Mouse (Mus musculus) lung, postnatal 0 days (tissue): Measurements from ENCODE around the gene Pate2. TPM values are rescaled to one million over a fixed set of nuclear protein-coding genes. Genes with fewer than 3 reads are reported as not detected.

Source experiments
- ATAC-seq: fragments of 200-750 bp; cut with Nextera tagmentation; 2 replicates; pipeline ENCODE4 v1.8.0; 2017; ENCODE audit warnings: moderate library complexity
- DNase-seq: peaks from one replicate; pipeline ENCODE4 v3.0.0-alpha.2; 2016; ENCODE audit warnings: low spot score
- H3K27ac ChIP-seq: fragments of 300-500 bp; sonication (generic); 2 replicates; pipeline ENCODE4 v1.5.1; 2014; ENCODE audit warnings: antibody characterized with exemption, mild to moderate bottlenecking, low read length, mixed read lengths
- H3K27me3 ChIP-seq: fragments of 300-500 bp; sonication (generic); replicated peaks from 2 replicates; pipeline ENCODE4 v1.6.1; 2014; ENCODE audit warnings: low read length, mixed read lengths; ENCODE audit not compliant: insufficient read depth
- H3K36me3 ChIP-seq: fragments of 300-500 bp; sonication (generic); 2 replicates; pipeline ENCODE4 v1.6.1; 2014; ENCODE audit warnings: low read length, mixed read lengths; ENCODE audit not compliant: insufficient read depth
- H3K4me1 ChIP-seq: fragments of 300-500 bp; sonication (generic); 2 replicates; pipeline ENCODE4 v1.6.1; 2014; ENCODE audit warnings: antibody characterized with exemption, low read depth, low read length, mixed read lengths; ENCODE audit not compliant: insufficient read depth
- H3K4me2 ChIP-seq: fragments of 300-500 bp; sonication (generic); replicated peaks from 2 replicates; pipeline ENCODE4 v1.6.1; 2014; ENCODE audit warnings: low read depth, mild to moderate bottlenecking, low read length, moderate library complexity, mixed read lengths
- H3K4me3 ChIP-seq: fragments of 300-500 bp; sonication (generic); 2 replicates; pipeline ENCODE4 v1.5.1; 2014; ENCODE audit warnings: low read depth, low read length
- H3K9ac ChIP-seq: fragments of 300-500 bp; sonication (generic); replicated peaks from 2 replicates; pipeline ENCODE4 v1.6.1; 2014; ENCODE audit warnings: low read depth, mild to moderate bottlenecking
- H3K9me3 ChIP-seq: fragments of 300-500 bp; sonication (generic); 2 replicates; pipeline ENCODE4 v1.6.1; 2016; ENCODE audit warnings: low read length, mixed read lengths
- CTCF ChIP-seq: IDR thresholded peaks from 2 replicates; pipeline ENCODE4 v1.5.1; 2016; ENCODE audit warnings: antibody characterized with exemption, mild to moderate bottlenecking
- EP300 ChIP-seq: IDR thresholded peaks from 2 replicates; pipeline ENCODE4 v1.6.1; 2016; ENCODE audit warnings: antibody characterized with exemption, mild to moderate bottlenecking, control low read depth
- WGBS: fragments of 180-500 bp; shearing (Covaris S2); extraction: QIAGEN DNeasy Blood & Tissue Kit; methylation state at CpG from one replicate; pipeline ENCODE4 v1.1.7; 2014; 5-methylcytosine and 5-hydroxymethylcytosine counted together
- polyA plus RNA-seq: library from polyadenylated mRNA; unstranded; fragments of >200 nt; fragmentation: Nextera tagmentation; extraction: Ambion mirVana; gene quantifications from 2 replicates; pipeline ENCODE4 v1.2.1, GENCODE M21; 2015

Gene Pate2
- polyA plus RNA-seq, 1 experiment from 2014 or later = 0.10 TPM

DNA sequence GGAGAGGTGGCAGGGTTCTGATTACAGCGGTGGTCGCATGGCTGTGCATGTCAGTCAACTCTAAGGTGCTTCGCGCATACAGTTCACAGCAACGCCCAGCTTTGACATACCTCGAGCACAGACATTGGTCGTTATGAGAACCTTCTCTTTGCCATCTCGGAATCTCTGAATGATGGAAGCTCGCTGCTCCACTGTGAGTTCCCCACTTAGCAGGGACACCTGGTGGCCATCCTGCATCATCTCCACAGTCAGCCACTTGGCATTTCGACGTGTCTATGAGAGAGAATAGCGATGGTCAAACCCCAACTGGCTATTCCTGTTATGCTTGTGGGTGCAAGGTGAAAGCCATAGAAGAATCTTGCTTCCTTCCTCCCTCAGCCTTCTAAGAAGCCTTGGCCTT is 24.4 kb upstream of the Pate2 start:
- peak; percentile 32 for TF ChIP-seq CTCF
- TF ChIP-seq EP300 = no peak
- H3K9ac ChIP-seq = no peak overlapping the region
- no peak for DNase-seq

DNA sequence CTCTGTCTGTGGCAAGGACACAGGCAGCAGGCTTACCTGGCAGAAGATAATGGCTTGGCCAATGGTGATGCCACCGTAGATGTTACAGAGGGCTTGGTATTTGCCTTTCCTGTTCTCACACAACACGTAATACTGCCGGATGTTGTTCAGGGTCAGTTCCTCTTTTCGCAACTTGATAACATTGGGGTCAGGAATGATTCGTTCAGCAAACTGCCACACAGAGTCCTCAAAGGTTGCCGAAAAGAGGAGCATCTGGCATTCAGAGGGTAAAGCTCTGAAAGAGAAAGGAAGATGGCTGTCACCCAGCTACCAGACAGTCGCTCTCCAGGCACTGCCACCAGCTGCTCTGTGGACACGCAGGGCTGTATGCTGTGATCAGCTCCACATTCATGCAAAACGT is 23.3 kb upstream of the Pate2 start:
- H3K27ac ChIP-seq = no peak overlapping the region
- DNase-seq (no peak), ATAC-seq (no peak)
- no peaks in the 10 kb centered on the region for H3K36me3 ChIP-seq
- H3K4me2 ChIP-seq = no peak overlapping the region
- H3K4me3 ChIP-seq = no peak overlapping the region
- no peaks in the 10 kb centered on the region for H3K9me3 ChIP-seq
- H3K4me1 ChIP-seq = no peaks in the 10 kb centered on the region
- TF ChIP-seq EP300 (no peak), CTCF (no peak)
- WGBS = 67% methylated on average over 9 of the region's 9 CpGs
- no peaks in the 10 kb centered on the region for H3K27me3 ChIP-seq
- H3K9ac ChIP-seq = no peak overlapping the region

More for the DNA sequence above, 24.4 kb upstream of the Pate2 start:
- no peak overlapping the region for H3K27ac ChIP-seq
- ATAC-seq = no peak
- no peaks in the 10 kb centered on the region for H3K4me1 ChIP-seq
- no peak overlapping the region for H3K4me2 ChIP-seq
- no peaks in the 10 kb centered on the region for H3K27me3 ChIP-seq
- 66% methylated on average over 12 of the region's 12 CpGs for WGBS
- no peaks in the 10 kb centered on the region for H3K36me3 ChIP-seq
- no peaks in the 10 kb centered on the region for H3K9me3 ChIP-seq
- no peak overlapping the region for H3K4me3 ChIP-seq

DNA sequence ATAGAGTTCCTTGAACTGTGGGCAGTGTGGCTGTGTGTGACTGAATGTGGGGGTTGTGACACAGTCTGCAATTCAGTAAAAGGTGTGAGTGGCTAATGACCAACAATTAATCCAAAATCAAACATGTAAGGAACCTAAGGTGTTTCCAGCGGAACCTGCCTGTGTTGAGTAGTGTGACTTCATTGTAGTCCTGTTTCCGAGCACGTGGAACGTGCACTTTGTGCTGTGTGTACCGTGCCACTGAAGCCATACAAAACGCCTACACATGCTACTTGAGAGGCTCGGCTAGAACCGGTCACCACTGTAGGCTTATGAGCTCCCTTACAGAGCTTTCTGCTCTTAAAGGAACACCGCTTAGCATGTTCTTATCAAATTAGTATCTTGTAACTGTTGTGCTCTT is 21.6 kb upstream of the Pate2 start:
- no peak overlapping the region for H3K27ac ChIP-seq
- H3K9me3 ChIP-seq = no peaks in the 10 kb centered on the region
- TF ChIP-seq CTCF (no peak), EP300 (no peak)
- no peak overlapping the region for H3K9ac ChIP-seq
- ATAC-seq (no peak), DNase-seq (no peak)
- H3K27me3 ChIP-seq = no peaks in the 10 kb centered on the region
- 64% methylated on average over 9 of the region's 9 CpGs for WGBS
- H3K4me3 ChIP-seq = no peak overlapping the region
- no peaks in the 10 kb centered on the region for H3K4me1 ChIP-seq
- no peak overlapping the region for H3K4me2 ChIP-seq
- no peaks in the 10 kb centered on the region for H3K36me3 ChIP-seq

DNA sequence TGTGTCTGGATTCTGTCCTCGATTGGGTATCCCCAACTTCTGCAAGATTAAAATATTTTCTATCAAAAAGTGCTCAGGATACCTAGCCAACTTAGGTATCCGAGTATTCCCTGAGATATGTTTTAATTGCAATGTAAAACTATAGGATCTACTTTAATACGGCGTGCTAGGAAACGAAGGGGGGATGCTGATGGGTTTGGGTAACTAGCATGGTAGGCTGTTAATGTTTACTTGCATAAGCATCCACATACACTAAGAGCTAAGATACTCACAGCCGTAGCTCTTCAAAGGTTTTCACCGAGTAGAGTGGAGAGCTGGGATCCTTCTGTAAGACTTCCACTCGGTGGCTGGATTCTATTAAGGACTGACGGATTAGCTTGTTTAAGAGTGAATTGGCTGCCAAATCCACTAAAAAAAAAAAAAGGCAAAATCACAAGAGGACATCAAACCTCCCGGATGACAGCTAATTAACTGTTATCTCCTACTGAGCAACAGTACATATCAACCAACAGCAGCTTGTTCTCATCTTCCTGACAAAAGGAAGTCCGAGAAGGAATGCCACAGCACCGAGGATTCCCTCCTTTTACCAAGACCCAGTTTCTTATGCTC is 13.5 kb upstream of the Pate2 start:
- WGBS = 46% methylated on average over 12 of the region's 12 CpGs
- Histone ChIP-seq H3K4me1 (peaks cover 14% of the 10 kb centered on the region; the same call in 1 of the 2 replicates), H3K9ac (no peak overlapping the region), H3K9me3 (no peaks in the 10 kb centered on the region), H3K27ac (no peak overlapping the region), H3K27me3 (no peaks in the 10 kb centered on the region), H3K36me3 (no peaks in the 10 kb centered on the region), H3K4me3 (no peak overlapping the region), H3K4me2 (no peak overlapping the region)
- no peak for TF ChIP-seq CTCF
- TF ChIP-seq EP300 = no peak
- peak; percentile 32; the same call in 1 of the 2 replicates for ATAC-seq
- DNase-seq = peak; percentile 50

DNA sequence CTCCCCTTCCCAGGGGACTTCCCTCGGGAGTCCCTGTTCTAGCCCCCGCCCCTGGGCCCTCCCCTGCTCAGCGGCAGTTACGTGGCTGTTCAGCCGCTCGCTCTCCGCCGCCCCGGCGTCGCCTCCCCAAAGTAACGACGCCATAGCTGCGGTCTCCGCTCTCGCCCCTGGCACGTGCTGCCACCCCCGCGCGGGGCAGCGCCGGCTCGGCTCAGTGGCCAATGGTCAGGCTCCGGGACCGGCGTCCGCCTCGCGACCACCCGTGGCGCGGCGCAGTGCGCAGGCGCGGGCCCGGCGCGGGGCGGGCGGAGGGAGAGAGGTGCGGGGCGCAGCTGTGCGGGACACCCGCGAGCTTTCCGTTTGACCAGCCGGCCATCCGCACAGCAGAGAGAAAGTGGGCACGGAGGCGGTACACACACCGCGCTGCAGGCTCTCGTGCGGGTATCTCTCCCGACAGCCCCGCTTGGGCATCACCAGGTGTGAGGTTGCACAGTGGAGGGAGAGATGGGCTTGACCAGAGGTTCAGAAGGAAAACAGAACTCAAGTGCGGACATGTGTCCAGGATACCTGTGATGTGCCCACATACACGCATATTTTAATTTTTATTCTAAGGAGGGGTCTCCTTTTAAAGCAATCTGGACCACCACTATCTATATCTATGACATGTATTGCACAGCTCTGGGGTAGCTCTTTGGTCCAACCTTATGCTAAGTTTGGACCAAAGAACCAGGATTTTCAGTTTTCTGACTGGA is 11.7 kb upstream of the Pate2 start, which contains the start of the genes Ddx25 and Pus3:
Gene Ddx25 (minus strand): TSS at position 272 of the 752 bp plus-strand sequence.
Gene Pus3 (plus strand): TSS at position 339 of the 752 bp plus-strand sequence.
- 0 out of 2 replicates have a peak within 1 kb of the TSS, but pooled peaks have one; percentile 32 for H3K27ac ChIP-seq
- H3K4me3 ChIP-seq = peak within 1 kb of the TSS; percentile 70
- no peaks in the 10 kb centered on the region for H3K36me3 ChIP-seq
- no peak for TF ChIP-seq EP300
- no peak for TF ChIP-seq CTCF
- peak within 1 kb of the TSS; percentile 99 for H3K4me2 ChIP-seq
- peak within 1 kb of the TSS; percentile 44 for H3K9ac ChIP-seq
- DNase-seq (no peak), ATAC-seq (peak; percentile 44)
- H3K27me3 ChIP-seq = no peaks in the 10 kb centered on the region
- H3K9me3 ChIP-seq = no peaks in the 10 kb centered on the region
- WGBS = 2% methylated on average over 42 of the region's 59 CpGs
- peaks cover 14% of the 10 kb centered on the region; the same call in 1 of the 2 replicates for H3K4me1 ChIP-seq
